Mouse (Mus musculus) adrenal gland, postnatal 14 days (tissue): ENCODE measurements at regions not wholly inside any gene's neighbourhood (a gene's known extent, or its start where the extent isn't known, plus 50 kb on each side); places are given as distances from the start of the nearest gene placed in this dataset.

ENCODE experiments used
- DNase-seq: peaks from one replicate; pipeline ENCODE4 v3.0.0; 2021; ENCODE audit warnings: mixed read lengths

GRCm38 (mm10) chr3:105380818-105381217 lies 71.3 kb upstream of the Kcnd3 start:
- no peak for DNase-seq

- DNase-seq: peak; percentile 89
Measured at GRCm38 (mm10) chr3:105392611-105393514, 59.3 kb upstream of the Kcnd3 start.
